Mouse (Mus musculus) gastrocnemius, adult 8-10 months (tissue): ENCODE measurements at regions not wholly inside any gene's neighbourhood (a gene's known extent, or its start where the extent isn't known, plus 50 kb on each side); places are given as distances from the start of the nearest gene placed in this dataset.

ENCODE experiments used
- DNase-seq, 2 experiments: peaks; one replicate each; pipeline ENCODE4 v3.0.0; 2022; ENCODE audit warnings: low spot score in 2 of 2

- no peak for DNase-seq
Measured at GRCm38 (mm10) chr16:30735360-30735759, 135.8 kb downstream of the Fam43a start.

DNA sequence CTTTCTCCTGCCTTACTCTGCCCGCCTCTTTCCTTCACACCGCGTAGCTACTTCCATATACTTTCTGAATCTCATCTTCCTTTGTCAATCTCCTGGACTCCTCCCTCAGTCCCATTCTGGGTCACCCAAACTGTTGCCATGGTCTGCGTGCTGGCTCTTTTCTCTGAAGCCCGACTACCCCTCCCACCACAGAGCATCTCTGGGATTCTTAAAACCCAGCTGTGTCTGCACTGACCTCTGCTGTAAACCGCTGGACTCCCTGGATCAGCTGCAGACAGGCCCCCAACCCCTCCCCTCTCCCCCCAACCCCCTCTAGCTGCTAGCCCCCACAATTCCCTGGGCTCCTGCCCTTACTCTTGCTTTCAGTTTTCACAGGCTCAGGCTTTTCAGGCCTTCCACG, 136.4 kb downstream of the Fam43a start:
- DNase-seq = no peak

GRCm38 (mm10) chr16:30736662-30737326, 137.3 kb downstream of the Fam43a start:
- DNase-seq = peak; percentile 33 to 51

DNA sequence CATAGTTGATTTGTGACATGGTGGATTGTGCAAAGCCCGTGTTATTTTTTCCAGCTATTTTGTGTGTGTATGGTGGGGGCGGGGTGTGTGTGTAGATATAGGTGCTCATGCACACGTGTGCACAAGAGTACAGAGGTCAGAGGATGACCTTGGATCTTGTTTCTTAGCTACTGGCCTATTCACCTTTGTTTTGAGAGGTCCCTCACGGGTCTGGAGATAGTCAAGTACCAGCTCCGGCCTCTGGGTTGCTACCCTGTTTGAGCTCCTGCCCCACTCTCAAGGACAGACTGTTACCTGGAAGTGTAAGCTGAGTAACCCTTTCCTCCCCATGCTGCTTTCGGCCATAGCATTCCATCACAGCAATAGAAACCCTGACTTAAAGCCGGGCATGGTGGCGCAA, 138.0 kb downstream of the Fam43a start:
- no peak for DNase-seq

GRCm38 (mm10) chr16:30739651-30740050, 140.1 kb downstream of the Fam43a start:
- DNase-seq = no peak

DNA sequence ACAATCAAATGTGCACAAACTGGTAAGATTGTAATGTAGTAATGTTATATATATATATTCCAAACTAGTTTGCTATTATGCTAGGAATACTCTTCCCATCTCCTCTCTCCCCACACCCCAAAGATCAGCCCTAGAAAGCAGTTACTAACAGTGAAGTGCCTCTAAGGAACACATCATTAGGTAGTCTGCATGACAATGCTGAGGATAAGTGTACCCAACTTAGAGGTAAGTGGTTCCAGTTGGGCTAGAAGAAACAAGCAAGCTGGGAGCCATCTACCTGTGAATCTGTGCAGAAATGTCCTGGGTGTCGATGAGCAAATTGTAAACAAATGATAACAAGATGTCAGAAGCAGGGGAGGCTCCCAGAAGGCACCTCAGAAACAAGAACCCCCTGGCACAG, 141.7 kb downstream of the Fam43a start:
- no peak for DNase-seq

DNA sequence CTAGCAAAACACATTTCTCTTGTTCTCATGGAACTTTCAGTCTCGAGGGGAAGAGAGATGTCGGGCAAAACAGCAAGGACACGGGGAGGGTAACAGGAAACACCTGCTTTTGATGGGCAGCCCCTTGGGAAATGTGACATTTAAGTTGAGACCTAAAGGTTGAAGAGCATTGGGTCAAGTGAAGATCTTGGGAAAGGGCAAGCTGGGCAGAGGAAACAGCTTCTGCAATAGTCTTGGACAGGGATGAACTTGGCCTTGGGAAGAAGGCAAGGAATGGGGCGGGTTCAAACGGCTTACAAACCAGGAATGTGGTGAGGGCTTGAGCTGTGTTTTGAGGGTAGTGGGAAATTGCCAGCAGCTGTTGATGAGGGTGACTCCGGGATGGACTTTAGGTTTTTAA, 143.0 kb downstream of the Fam43a start:
- DNase-seq = no peak

DNA sequence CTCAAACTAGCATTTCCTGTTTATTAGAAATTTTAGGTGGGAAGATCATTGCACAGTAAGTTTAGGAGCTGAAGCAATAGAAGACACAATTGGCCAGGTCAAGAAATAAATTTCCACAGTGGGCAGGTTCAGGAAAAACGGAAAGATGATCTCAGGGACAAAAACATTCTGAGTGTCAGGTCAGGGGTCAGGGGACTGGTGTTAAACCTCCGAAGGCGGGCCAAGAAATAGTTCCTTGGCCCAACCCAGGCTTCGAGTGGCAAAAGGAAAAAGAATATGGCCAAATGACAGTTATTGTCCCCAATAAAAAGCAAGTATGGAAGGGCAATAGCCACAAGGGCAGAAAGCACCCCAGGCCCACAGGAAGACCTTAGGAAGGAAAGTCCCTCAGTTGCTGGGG, 144.0 kb downstream of the Fam43a start:
- no peak for DNase-seq

DNA sequence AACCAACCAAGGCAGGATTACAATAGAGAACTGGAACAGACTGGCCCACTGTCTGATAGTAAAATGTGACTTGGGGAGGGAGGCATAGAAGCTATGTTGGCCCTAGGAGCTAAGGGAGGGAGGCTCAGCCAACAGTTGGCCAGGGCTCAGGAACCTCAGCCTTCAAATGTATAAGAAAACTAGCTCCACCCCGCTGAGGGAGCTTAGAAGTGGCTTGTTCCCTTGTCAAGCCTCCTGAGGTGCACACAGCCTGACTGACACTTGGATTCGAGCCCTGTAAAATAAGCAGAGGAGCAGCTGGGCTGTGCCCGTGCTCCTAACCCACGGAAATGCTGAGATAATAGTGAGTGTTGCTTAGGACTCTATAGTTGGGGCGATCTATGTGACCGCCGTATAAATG, 144.7 kb downstream of the Fam43a start:
- no peak for DNase-seq

DNA sequence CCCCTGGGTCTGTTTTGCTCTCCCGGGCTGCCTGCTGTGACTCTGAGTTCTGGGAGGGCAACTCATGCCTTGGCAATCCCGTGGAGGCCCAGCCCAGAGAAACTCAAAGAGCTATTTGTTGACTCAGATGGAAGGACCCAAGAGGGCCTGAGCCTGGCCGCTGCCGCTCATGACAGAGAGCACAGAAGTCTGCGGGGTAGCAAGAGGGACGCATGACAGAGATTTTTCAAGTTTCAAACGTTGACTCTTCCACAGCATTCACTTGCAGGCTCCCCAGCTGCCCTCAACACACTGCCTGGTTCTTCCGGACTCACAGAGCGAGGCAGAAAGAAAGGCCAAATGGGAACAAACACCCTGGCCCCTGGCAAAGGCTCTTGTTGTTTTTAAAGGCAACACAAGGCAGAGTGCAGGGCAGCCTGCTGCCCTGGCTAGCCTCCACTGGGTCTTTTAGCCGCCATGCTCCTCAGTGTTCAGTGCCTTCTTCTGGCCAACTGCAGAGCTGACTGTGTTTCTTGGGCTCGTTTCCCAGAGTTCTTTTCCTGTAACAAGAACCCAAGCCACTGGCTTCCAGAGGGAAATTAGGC, 146.2 kb downstream of the Fam43a start:
- peak; percentile 47 to 65 for DNase-seq

DNA sequence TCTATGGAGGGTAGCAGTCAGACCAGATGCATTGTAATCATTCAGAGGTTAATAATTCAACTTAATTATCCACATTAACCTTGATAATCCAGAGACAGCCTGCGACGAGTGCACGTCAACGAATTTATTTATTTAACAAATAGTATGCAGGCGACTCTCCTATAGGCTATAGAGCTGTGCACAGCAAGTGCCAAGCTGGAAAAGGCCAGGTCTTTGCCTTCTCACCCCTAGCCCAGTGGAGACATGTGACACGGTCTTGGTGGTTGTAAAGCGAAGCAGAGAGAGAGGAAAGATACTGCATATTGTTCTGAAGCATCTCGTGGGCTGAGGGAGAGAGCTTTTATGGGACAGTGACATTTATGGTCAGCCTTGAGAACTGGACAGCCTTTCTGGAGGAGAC, 146.7 kb downstream of the Fam43a start:
- no peak for DNase-seq

GRCm38 (mm10) chr16:30749841-30750240, 150.3 kb downstream of the Fam43a start:
- DNase-seq = no peak

DNA sequence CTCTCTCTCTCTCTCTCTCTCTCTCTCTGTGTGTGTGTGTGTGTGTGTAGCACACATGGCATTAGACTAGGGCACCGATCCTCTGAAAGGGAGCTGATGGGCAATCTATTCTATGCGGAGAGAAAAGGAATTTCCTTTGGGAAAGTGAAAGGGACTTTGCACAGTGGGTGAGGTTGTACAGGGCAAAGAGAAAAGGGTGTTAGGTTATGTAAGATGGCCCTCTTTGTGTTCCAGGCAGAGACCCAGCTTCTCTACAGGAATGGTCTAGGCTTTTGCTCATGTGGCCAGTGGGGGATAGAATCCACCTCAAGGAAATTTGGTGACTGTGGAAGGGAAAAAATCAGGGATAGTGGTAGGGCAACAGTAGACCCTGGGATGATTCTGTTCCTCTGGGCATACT, 156.2 kb downstream of the Fam43a start:
- DNase-seq = no peak

- DNase-seq = no peak
Measured at GRCm38 (mm10) chr16:30756678-30757077, 157.2 kb downstream of the Fam43a start.

- no peak for DNase-seq
Measured at GRCm38 (mm10) chr16:30757556-30757955, 158.0 kb downstream of the Fam43a start.

DNA sequence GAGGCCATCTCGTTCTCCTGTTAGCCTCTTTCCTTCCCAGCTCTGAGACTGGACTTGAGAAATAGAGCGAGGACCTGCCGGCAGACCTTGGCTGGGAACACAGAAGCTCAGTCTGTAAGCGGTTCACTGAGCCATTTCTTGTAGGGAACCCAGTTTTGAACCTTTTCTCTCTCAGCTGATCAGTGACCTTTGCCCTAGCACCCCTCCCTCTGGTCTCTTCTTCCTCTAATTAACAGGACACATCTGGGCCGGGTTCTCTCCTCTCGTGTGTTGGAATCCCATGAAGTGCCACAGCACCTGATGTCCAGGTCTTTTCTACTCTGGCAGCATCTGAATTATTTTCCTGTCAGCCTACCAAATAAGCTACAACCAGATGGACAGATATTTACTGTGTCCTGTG, 158.5 kb downstream of the Fam43a start:
- DNase-seq = no peak

GRCm38 (mm10) chr16:30759503-30759902, 160.0 kb downstream of the Fam43a start:
- DNase-seq = no peak

DNA sequence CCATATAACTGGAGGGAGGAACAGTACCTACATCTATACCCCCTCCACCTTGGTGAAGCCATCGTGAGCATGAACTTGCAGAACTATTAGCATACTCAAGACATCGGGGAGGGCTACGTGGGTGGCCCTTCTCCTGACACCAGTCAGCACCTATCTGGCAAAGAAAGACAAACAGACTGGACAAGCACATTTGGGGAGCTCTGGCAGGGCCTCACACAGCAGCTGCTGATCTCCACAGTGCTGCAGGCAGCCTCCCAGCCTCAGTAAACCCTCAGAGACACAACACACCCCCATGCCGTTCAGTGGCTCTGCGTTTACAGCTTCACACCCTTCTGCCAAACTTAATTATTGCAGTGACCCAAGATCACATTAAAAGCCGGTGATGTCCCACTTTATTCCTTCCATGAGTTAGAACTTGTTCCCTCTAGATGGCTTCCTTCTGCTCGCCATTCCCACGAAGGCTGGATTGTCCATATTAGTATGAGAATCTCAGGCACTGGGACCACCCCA, 161.7 kb downstream of the Fam43a start:
- DNase-seq = no peak

GRCm38 (mm10) chr16:30762898-30763595, 163.5 kb downstream of the Fam43a start:
- DNase-seq = no peak

DNA sequence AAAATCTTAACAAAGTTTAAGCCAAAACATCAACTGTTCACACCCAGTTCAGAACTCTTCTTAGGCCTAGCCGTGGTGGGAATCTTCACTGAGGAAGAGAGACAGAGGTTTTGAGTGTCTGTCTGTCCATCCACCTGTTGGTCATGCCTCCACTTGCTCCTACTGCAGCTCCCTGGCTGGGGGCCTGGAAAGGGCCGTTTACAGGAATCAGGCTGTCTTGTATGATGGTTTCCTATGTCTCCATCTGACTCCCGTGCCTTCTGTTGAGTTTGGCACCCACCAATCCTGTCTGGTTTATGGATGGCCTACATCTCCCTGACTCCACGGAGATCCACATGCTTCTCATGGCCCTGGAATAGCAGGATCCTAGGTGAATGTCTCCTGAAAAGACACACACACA, 166.1 kb downstream of the Fam43a start:
- DNase-seq = no peak

GRCm38 (mm10) chr16:30769007-30769442, 169.5 kb downstream of the Fam43a start:
- no peak for DNase-seq

- DNase-seq = no peak
Measured at GRCm38 (mm10) chr16:30769467-30769866, 169.9 kb downstream of the Fam43a start.

GRCm38 (mm10) chr16:30772802-30773201, 173.3 kb downstream of the Fam43a start:
- no peak for DNase-seq
